Mouse (Mus musculus): ENCODE measurements around the gene Ube2n. TPM values are rescaled to one million over a fixed set of nuclear protein-coding genes. Genes with fewer than 3 reads are reported as not detected.

The Ube2n gene
- total and polyA plus RNA-seq, 3 experiments: 80.6 to 571 (median 212) TPM

- no peaks in the 10 kb centered on the region for H3K4me1 ChIP-seq (ENCODE audit: control insufficient read depth in 1 of 2, insufficient read depth in 2 of 2, low read length in 2 of 2)
These were observed 29.1 kb downstream of the Ube2n start for GRCm38 (mm10) chr10:95544004-95544403.

DNA sequence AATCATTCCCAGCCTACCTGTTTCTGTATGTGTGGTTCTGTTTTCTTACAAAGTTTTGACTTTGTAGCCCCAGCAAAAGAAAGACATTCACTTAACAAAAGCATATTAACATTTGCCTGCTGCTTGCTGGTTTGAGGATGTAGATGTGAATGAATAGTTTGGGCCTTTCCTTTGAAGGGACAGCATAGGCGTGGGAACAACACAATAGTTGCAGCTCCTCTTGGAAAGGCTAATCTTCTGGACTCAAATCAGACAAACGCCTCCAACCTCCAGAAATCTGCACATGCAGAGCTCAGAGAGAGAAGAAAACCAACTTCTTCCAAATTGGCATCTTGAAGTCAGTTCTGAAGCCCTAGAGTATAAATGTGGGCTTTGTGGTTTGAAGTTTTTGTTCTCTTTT is 29.7 kb downstream of the Ube2n start:
- Histone ChIP-seq H3K4me1 (ENCODE audit: control insufficient read depth in 1 of 2, insufficient read depth in 2 of 2, low read length in 2 of 2) (no peaks in the 10 kb centered on the region), H3K36me3 (ENCODE audit: control insufficient read depth in 1 of 2, insufficient read depth in 2 of 2, low read length in 2 of 2) (peaks cover 2 to 7% of the 10 kb centered on the region in 2 experiments; a peak in 2 of 4 replicates), H3K9ac (ENCODE audit: control insufficient read depth, low read depth, low read length, poor library complexity, severe bottlenecking) (no peak overlapping the region), H3K79me2 (ENCODE audit: control insufficient read depth, insufficient read depth, low read length, poor library complexity) (peaks cover 9% of the 10 kb centered on the region), H3K27ac (ENCODE audit: control insufficient read depth, low read depth, low read length) (no peak overlapping the region), H3K27me3 (ENCODE audit: control insufficient read depth in 1 of 2, insufficient read depth in 2 of 2, low read length in 2 of 2) (no peaks in the 10 kb centered on the region), H3K9me3 (replicated peaks; ENCODE audit: insufficient read depth, low read length) (no peaks in the 10 kb centered on the region), H3K4me3 (ENCODE audit: control insufficient read depth in 1 of 2, insufficient read depth in 1 of 2, low read depth in 2 of 2, low read length in 2 of 2) (no peak overlapping the region)
- TF ChIP-seq MAFK (IDR thresholded peaks at IDR 0.05; ENCODE audit: borderline replicate concordance, low read depth, low read length) (no peak), RCOR1 (IDR thresholded peaks at IDR 0.05; ENCODE audit: low read depth, low read length) (no peak), NRF1 (IDR thresholded peaks at IDR 0.05; ENCODE audit: insufficient read depth, low read depth, low read length, poor library complexity, severe bottlenecking) (no peak), ZMIZ1 (IDR thresholded peaks at IDR 0.05; ENCODE audit: low read depth, low read length) (no peak), GABPA (IDR thresholded peaks at IDR 0.05; ENCODE audit: low read depth, low read length) (no peak), GATA1 (IDR thresholded peaks at IDR 0.05; ENCODE audit: low read depth, low read length) (no peak), MYC (IDR thresholded peaks at IDR 0.05; ENCODE audit: low read depth, low read length) (no peak), ZKSCAN1 (IDR thresholded peaks at IDR 0.05; ENCODE audit: low read depth, low read length) (no peak), EP300 (IDR thresholded peaks at IDR 0.05; ENCODE audit: low read depth in 1 of 2, low read length in 2 of 2) (no peak), CHD2 (IDR thresholded peaks at IDR 0.05; ENCODE audit: low read length) (no peak), ZNF384 (IDR thresholded peaks at IDR 0.05; ENCODE audit: low read depth, low read length) (no peak), TBP (IDR thresholded peaks at IDR 0.05; ENCODE audit: low read depth, low read length) (no peak), ETS1 (IDR thresholded peaks at IDR 0.05; ENCODE audit: low read depth, low read length) (no peak), MXI1 (IDR thresholded peaks at IDR 0.05; ENCODE audit: low read depth, low read length) (no peak), JUND (IDR thresholded peaks at IDR 0.05; ENCODE audit: low read depth, low read length) (no peak), SMC3 (IDR thresholded peaks at IDR 0.05; ENCODE audit: low read depth, low read length) (no peak), E2F4 (IDR thresholded peaks at IDR 0.05; ENCODE audit: borderline replicate concordance, low read depth, low read length) (no peak)
- no peak for DNase-seq (ENCODE audit: low read depth, low spot score)

More at GRCm38 (mm10) chr10:95544004-95544403, 29.1 kb downstream of the Ube2n start:
- H3K27ac ChIP-seq (ENCODE audit: control insufficient read depth, low read depth, low read length): no peak overlapping the region
- H3K9ac ChIP-seq (ENCODE audit: control insufficient read depth, low read depth, low read length, poor library complexity, severe bottlenecking): no peak overlapping the region
- peaks cover 14% of the 10 kb centered on the region for H3K79me2 ChIP-seq (ENCODE audit: control insufficient read depth, insufficient read depth, low read length, poor library complexity)
- no peaks in the 10 kb centered on the region for H3K27me3 ChIP-seq (ENCODE audit: control insufficient read depth in 1 of 2, insufficient read depth in 2 of 2, low read length in 2 of 2)
- no peaks in the 10 kb centered on the region for H3K9me3 ChIP-seq (replicated peaks; ENCODE audit: insufficient read depth, low read length)
- no peak overlapping the region for H3K4me3 ChIP-seq (ENCODE audit: control insufficient read depth in 1 of 2, insufficient read depth in 1 of 2, low read depth in 2 of 2, low read length in 2 of 2)
- TF ChIP-seq TAL1 (IDR thresholded peaks at IDR 0.05; ENCODE audit: low read length): no peak
- no peak for DNase-seq (ENCODE audit: low read depth, low spot score)
- peaks cover 2 to 7% of the 10 kb centered on the region in 2 experiments; a peak in 3 of 4 replicates for H3K36me3 ChIP-seq (ENCODE audit: control insufficient read depth in 1 of 2, insufficient read depth in 2 of 2, low read length in 2 of 2)

Measured in MEL (cell line).